Mouse (Mus musculus): ENCODE measurements around the gene Pim2. TPM values are rescaled to one million over a fixed set of nuclear protein-coding genes. Genes with fewer than 3 reads are reported as not detected.

Pim2 gene
- polyA plus RNA-seq, 1 experiment from 2014 or later, result 6.2 TPM

GRCm38 (mm10) chrX:7865786-7866185 is 12.3 kb upstream of the Pim2 start:
- Histone ChIP-seq H3K9ac (replicated peaks) (no peak overlapping the region), H3K27me3 (no peaks in the 10 kb centered on the region), H3K4me3 (replicated peaks) (no peak overlapping the region), H3K9me3 (no peaks in the 10 kb centered on the region), H3K27ac (no peak overlapping the region), H3K36me3 (peaks cover 15% of the 10 kb centered on the region), H3K4me1 (replicated peaks) (no peaks in the 10 kb centered on the region), H3K4me2 (no peak overlapping the region)
- ATAC-seq (ENCODE audit: insufficient number of reproducible peaks, insufficient read depth, low FRiP score, low TSS enrichment, low read depth), result no peak
- 76% methylated on average over 2 of the region's 2 CpGs for WGBS

GRCm38 (mm10) chrX:7867141-7867540 is 10.9 kb upstream of the Pim2 start:
- 100% methylated on average over 1 of the region's 1 CpGs for WGBS
- H3K4me2 ChIP-seq, result no peak overlapping the region
- no peak overlapping the region for H3K4me3 ChIP-seq (replicated peaks)
- H3K27me3 ChIP-seq, result no peaks in the 10 kb centered on the region
- H3K4me1 ChIP-seq (replicated peaks), result no peaks in the 10 kb centered on the region
- no peaks in the 10 kb centered on the region for H3K9me3 ChIP-seq
- ATAC-seq (ENCODE audit: insufficient number of reproducible peaks, insufficient read depth, low FRiP score, low TSS enrichment, low read depth), result no peak
- H3K36me3 ChIP-seq, result peaks cover 20% of the 10 kb centered on the region
- H3K27ac ChIP-seq, result no peak overlapping the region
- no peak overlapping the region for H3K9ac ChIP-seq (replicated peaks)

- 65% methylated on average over 2 of the region's 2 CpGs for WGBS
- Histone ChIP-seq H3K4me2 (no peak overlapping the region), H3K27ac (no peak overlapping the region), H3K27me3 (no peaks in the 10 kb centered on the region), H3K9ac (replicated peaks) (no peak overlapping the region), H3K9me3 (no peaks in the 10 kb centered on the region), H3K36me3 (peaks cover 32% of the 10 kb centered on the region), H3K4me1 (replicated peaks) (no peaks in the 10 kb centered on the region), H3K4me3 (replicated peaks) (no peak overlapping the region)
- ATAC-seq (ENCODE audit: insufficient number of reproducible peaks, insufficient read depth, low FRiP score, low TSS enrichment, low read depth), result no peak
These were observed 9.6 kb upstream of the Pim2 start for GRCm38 (mm10) chrX:7868506-7868905.

GRCm38 (mm10) chrX:7869826-7870225 is 8.2 kb upstream of the Pim2 start:
- H3K4me3 ChIP-seq (replicated peaks), result no peak overlapping the region
- H3K9ac ChIP-seq (replicated peaks), result no peak overlapping the region
- H3K9me3 ChIP-seq, result no peaks in the 10 kb centered on the region
- WGBS, result 57% methylated on average over 3 of the region's 3 CpGs
- H3K4me1 ChIP-seq (replicated peaks), result no peaks in the 10 kb centered on the region
- H3K4me2 ChIP-seq, result no peak overlapping the region
- no peaks in the 10 kb centered on the region for H3K27me3 ChIP-seq
- H3K27ac ChIP-seq, result no peak overlapping the region
- peaks cover 35% of the 10 kb centered on the region for H3K36me3 ChIP-seq
- ATAC-seq (ENCODE audit: insufficient number of reproducible peaks, insufficient read depth, low FRiP score, low TSS enrichment, low read depth), result no peak

GRCm38 (mm10) chrX:7878495-7878894 is 433 bp downstream of the Pim2 start:
- peaks cover 6% of the 10 kb centered on the region; the same call in 1 of the 2 replicates for H3K4me1 ChIP-seq (replicated peaks)
- no peak overlapping the region for H3K27ac ChIP-seq
- H3K4me2 ChIP-seq, result peak overlapping the region; percentile 86
- H3K4me3 ChIP-seq (replicated peaks), result peak overlapping the region; percentile 46
- WGBS, result 19% methylated on average over 21 of the region's 21 CpGs
- peaks cover 3% of the 10 kb centered on the region; the same call in 1 of the 2 replicates for H3K36me3 ChIP-seq
- peak overlapping the region; percentile 47 for H3K9ac ChIP-seq (replicated peaks)
- no peaks in the 10 kb centered on the region for H3K9me3 ChIP-seq
- ATAC-seq (ENCODE audit: insufficient number of reproducible peaks, insufficient read depth, low FRiP score, low TSS enrichment, low read depth), result peak; percentile 48; the same call in 1 of the 2 replicates
- H3K27me3 ChIP-seq, result peaks cover 6% of the 10 kb centered on the region; the same call in 1 of the 2 replicates

- Histone ChIP-seq H3K27ac (no peak overlapping the region), H3K4me2 (peak overlapping the region; percentile 42), H3K4me1 (replicated peaks) (peaks cover 6% of the 10 kb centered on the region), H3K36me3 (no peaks in the 10 kb centered on the region; the same call in 1 of the 2 replicates), H3K9ac (replicated peaks) (no peak overlapping the region), H3K9me3 (no peaks in the 10 kb centered on the region), H3K27me3 (peaks cover 6% of the 10 kb centered on the region; the same call in 1 of the 2 replicates), H3K4me3 (replicated peaks) (no peak overlapping the region)
- WGBS, result 19% methylated on average over 11 of the region's 11 CpGs
- peak; percentile 29; the same call in 1 of the 2 replicates for ATAC-seq (ENCODE audit: insufficient number of reproducible peaks, insufficient read depth, low FRiP score, low TSS enrichment, low read depth)
These were observed 1.8 kb downstream of the Pim2 start for GRCm38 (mm10) chrX:7879819-7880218.

GRCm38 (mm10) chrX:7883841-7884567 is 5.9 kb downstream of the Pim2 start, which contains the start of gene Slc35a2:
Gene Slc35a2, plus strand, starts transcription at chrX:7884028.
- peak; percentile 88 for ATAC-seq (ENCODE audit: insufficient number of reproducible peaks, insufficient read depth, low FRiP score, low TSS enrichment, low read depth)
- Histone ChIP-seq H3K9me3 (no peaks in the 10 kb centered on the region), H3K9ac (replicated peaks) (peak within 1 kb of the TSS; percentile 40)

GRCm38 (mm10) chrX:7898211-7898610 is 20.1 kb downstream of the Pim2 start:
- Histone ChIP-seq H3K27me3 (no peaks in the 10 kb centered on the region), H3K4me3 (replicated peaks) (peak overlapping the region; percentile 55), H3K27ac (no peak overlapping the region), H3K4me2 (peak overlapping the region; percentile 59), H3K9ac (replicated peaks) (peak overlapping the region; percentile 45; the same call in 1 of the 2 replicates), H3K36me3 (peaks cover 16% of the 10 kb centered on the region), H3K9me3 (no peaks in the 10 kb centered on the region), H3K4me1 (replicated peaks) (0 out of 2 replicates have a peak, but pooled peaks cover 4% of the 10 kb centered on the region)
- ATAC-seq (ENCODE audit: insufficient number of reproducible peaks, insufficient read depth, low FRiP score, low TSS enrichment, low read depth), result no peak
- 24% methylated on average over 13 of the region's 13 CpGs for WGBS

More at GRCm38 (mm10) chrX:7883841-7884567, 5.9 kb downstream of the Pim2 start, which contains the start of gene Slc35a2:
- H3K4me1 ChIP-seq (replicated peaks), result peaks cover 4% of the 10 kb centered on the region
- WGBS, result 14% methylated on average over 48 of the region's 49 CpGs
- peaks cover 5% of the 10 kb centered on the region; the same call in 1 of the 2 replicates for H3K36me3 ChIP-seq
- H3K4me3 ChIP-seq (replicated peaks), result peak within 1 kb of the TSS; percentile 57
- no peaks in the 10 kb centered on the region for H3K27me3 ChIP-seq
- H3K27ac ChIP-seq, result peak within 1 kb of the TSS; percentile 64
- H3K4me2 ChIP-seq, result peak within 1 kb of the TSS; percentile 63

GRCm38 (mm10) chrX:7898880-7899874 is 21.1 kb downstream of the Pim2 start, which contains the start of the genes Pqbp1 and Timm17b:
Gene Pqbp1, minus strand, starts transcription at chrX:7899269.
Gene Timm17b, plus strand, starts transcription at chrX:7899357.
- Histone ChIP-seq H3K9ac (replicated peaks) (peak within 1 kb of the TSS; percentile 60), H3K27ac (peak within 1 kb of the TSS; percentile 82), H3K36me3 (peaks cover 21% of the 10 kb centered on the region), H3K27me3 (no peaks in the 10 kb centered on the region), H3K4me3 (replicated peaks) (peak within 1 kb of the TSS; percentile 55), H3K9me3 (no peaks in the 10 kb centered on the region), H3K4me1 (replicated peaks) (0 out of 2 replicates have a peak, but pooled peaks cover 4% of the 10 kb centered on the region), H3K4me2 (peak within 1 kb of the TSS; percentile 59)
- WGBS, result 14% methylated on average over 62 of the region's 62 CpGs
- ATAC-seq (ENCODE audit: insufficient number of reproducible peaks, insufficient read depth, low FRiP score, low TSS enrichment, low read depth), result peak; percentile 97

GRCm38 (mm10) chrX:7904441-7904840 is 26.4 kb downstream of the Pim2 start:
- H3K4me2 ChIP-seq, result no peak overlapping the region
- H3K4me3 ChIP-seq (replicated peaks), result no peak overlapping the region
- no peak overlapping the region for H3K9ac ChIP-seq (replicated peaks)
- ATAC-seq (ENCODE audit: insufficient number of reproducible peaks, insufficient read depth, low FRiP score, low TSS enrichment, low read depth), result no peak
- no peaks in the 10 kb centered on the region for H3K27me3 ChIP-seq
- no peaks in the 10 kb centered on the region for H3K4me1 ChIP-seq (replicated peaks)
- no peaks in the 10 kb centered on the region for H3K9me3 ChIP-seq
- H3K27ac ChIP-seq, result no peak overlapping the region
- H3K36me3 ChIP-seq, result peaks cover 31% of the 10 kb centered on the region
- 90% methylated on average over 5 of the region's 5 CpGs for WGBS

Measured in limb, embryonic 12.5 days (tissue).